Mouse (Mus musculus) lung, adult 18-20 months (tissue): ENCODE results near the gene B3galnt2.
"Not testable (repeated sequence)": the region's sequence is repeated elsewhere in the genome, so short reads cannot be mapped to it uniquely, and the experiment has no call there.

Experiments used
- DNase-seq, 2 experiments: peaks; one replicate each; pipeline ENCODE4 v3.0.0; 2022; ENCODE audit warnings: mixed read lengths in 2 of 2

The B3galnt2 gene

DNA sequence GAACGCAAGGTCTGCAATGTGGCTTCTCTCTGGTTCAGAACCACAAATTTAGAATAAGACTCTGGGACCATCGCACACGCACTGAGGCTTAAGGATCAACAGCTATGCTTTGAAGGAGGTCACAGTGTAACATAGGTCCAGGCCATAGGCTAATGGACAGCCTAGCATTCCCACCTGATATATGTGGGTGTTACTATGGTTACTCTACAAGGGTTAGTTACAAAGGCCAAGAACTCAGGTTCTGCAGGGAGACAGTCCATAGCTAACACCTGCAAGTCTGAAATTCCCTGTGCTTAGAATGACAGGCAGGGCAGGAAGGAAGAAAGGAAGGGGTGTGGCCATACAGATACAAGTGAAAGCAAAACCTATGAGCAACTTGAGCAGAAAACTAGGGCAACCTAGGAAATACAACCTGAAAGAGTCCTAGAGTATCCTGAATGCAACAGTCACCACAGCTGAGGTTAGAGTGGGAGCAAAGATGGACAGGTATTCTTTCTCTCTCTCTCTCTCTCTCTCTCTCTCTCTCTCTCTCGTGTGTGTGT is 57.3 kb downstream of the B3galnt2 start:
- DNase-seq: no peak

GRCm38 (mm10) chr13:14014001-14014400 is 59.7 kb downstream of the B3galnt2 start:
- DNase-seq: no peak

GRCm38 (mm10) chr13:14014540-14014939 is 60.3 kb downstream of the B3galnt2 start:
- DNase-seq: no peak

DNA sequence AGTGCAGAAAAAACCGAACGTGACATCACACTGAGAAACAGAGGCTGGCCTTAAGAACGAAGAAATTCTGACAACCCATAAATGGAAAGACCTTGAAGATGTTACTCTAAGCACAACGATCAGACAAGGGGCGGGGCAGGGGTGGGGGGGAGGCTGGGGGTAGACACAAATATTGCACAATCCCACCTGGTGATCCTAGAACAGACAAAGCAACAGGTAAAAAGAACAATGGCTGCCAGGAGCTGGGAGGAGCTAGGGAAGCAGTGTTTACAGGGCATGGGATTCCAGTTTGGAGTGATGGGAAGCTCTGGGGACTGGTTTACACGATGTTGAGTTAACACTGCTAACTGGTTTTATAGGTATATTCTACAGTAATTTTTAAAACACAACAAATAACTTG is 61.3 kb downstream of the B3galnt2 start:
- DNase-seq: no peak

DNA sequence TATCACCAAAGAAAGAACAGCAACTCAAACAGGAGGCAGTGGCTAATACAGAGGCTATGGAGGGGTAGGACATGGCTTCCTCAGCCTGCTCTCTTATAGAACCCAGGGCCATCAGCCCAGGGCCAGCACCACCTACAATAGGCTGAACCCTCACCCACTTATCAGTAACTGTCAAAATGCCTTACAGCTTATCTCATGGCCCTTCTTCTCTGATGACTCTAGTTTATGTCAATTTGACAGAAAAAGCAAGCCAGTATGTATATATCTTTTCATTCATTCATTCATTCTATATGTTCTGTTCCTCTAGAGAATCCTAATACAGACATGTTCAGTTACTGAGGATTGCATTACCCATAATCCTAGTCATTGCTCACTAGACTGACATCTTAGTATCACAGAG is 64.0 kb downstream of the B3galnt2 start:
- no peak for DNase-seq

- no peak for DNase-seq
Observed at GRCm38 (mm10) chr13:14018852-14019251, 64.6 kb downstream of the B3galnt2 start.

DNA sequence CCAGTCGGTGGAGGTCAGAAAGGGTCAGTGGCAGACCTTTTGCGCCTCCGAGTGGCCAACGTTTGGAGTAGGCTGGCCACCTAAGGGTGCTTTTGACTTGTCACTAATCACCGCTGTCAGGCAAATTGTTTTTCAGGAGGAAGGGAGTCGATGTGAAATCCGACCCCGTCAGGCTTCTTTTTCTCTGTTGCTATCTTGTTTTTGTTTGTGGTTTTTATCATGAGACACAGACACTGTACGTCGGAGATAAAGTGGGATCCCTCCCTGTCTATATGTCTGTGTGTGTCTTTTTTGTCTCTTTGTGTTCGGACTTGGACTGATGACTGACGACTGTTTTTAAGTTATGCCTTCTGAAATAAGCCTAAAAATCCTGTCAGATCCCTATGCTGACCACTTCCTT is 67.1 kb downstream of the B3galnt2 start:
- not testable (repeated sequence) for DNase-seq

DNA sequence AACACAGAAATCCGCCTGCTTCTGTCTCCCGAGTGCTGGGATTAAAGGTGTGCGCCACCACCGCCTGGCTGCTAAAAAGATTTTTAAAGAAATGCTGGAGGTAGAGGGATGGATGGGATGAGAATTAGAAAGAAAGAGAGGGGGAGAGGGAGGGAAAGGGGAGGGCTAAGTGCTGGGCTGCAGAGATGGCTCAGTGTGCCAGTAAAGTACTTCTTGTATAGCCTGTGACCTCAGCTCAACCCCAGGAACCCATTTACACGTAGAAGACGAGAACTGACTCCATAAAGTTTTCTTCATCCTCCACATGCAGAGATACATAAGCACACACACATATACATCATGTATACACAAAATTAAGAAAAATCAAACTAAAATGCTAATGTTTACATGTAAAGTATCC is 71.3 kb downstream of the B3galnt2 start:
- no peak for DNase-seq

DNA sequence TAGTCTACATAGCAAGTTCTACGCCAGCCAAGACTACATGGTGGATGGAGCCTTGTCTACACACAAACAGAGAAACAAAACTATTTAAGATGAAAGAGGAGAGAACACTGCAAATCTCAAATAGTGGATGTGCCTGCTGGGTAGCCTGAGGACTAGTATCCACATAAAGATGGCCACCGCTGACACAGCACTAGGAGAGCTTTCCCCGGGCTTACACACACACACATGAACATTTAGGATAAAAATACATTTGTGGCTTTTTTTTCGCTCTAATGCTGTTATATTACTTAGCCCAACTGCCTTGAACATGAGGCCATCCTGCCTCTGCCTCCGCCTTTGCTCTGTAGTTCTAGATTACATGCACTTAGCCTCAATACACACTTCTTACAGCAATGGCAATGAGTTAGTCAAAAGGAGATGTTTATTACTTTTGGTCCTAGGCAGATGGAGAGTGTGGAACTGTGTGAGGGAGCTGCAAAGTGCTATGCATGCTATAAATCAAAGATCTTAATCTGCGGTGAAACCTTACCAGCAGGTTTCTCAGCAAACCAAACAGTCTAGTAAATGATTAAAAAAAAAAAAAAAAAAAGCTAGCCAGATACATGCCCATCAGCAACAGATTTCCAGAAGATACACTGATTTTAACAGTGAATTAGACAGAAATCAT is 72.0 kb downstream of the B3galnt2 start:
- no peak for DNase-seq

- no peak for DNase-seq
Observed at GRCm38 (mm10) chr13:14033309-14034072, 79.2 kb downstream of the B3galnt2 start.

- DNase-seq: peak in 1 of 2 experiments; percentile 13
Observed at GRCm38 (mm10) chr13:14034073-14034348, 79.7 kb downstream of the B3galnt2 start.

DNA sequence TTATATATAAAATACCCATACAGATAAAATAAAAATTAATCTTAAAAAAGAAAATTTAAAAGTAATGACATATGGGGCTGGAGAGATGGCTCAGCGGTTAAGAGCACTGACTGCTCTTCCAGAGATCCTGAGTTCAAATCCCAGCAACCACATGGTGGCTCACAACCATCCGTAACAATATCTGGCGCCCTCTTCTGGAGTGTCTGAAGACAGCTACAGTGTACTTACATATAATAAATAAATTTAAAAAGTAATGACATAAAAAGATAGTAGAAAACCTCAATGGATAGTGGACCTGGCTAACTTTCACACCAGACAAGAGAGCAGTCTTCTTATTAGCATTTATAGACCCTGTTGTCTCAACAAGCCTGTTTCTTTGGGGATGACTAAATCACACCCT is 81.1 kb downstream of the B3galnt2 start:
- DNase-seq: not testable (repeated sequence)

GRCm38 (mm10) chr13:14035875-14036630 is 81.8 kb downstream of the B3galnt2 start:
- DNase-seq: no peak

DNA sequence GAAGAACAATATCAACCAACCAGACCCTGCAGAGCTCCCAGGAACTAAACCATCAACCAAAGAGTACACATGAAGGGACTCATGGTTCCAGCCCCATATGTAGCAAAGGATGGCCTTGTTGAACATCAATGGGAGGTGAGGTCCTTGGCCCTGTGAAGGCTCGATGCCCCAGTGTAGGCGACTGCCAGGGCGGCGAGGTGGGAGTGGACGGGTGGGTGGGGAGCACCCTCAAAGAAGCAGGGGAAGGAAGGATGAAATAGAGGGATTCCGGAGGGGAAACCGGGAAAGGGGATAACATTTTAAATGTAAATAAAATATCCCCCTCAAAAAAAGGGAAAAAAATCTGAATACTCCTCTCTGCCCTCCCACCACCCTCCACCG is 84.6 kb downstream of the B3galnt2 start:
- DNase-seq: no peak

DNA sequence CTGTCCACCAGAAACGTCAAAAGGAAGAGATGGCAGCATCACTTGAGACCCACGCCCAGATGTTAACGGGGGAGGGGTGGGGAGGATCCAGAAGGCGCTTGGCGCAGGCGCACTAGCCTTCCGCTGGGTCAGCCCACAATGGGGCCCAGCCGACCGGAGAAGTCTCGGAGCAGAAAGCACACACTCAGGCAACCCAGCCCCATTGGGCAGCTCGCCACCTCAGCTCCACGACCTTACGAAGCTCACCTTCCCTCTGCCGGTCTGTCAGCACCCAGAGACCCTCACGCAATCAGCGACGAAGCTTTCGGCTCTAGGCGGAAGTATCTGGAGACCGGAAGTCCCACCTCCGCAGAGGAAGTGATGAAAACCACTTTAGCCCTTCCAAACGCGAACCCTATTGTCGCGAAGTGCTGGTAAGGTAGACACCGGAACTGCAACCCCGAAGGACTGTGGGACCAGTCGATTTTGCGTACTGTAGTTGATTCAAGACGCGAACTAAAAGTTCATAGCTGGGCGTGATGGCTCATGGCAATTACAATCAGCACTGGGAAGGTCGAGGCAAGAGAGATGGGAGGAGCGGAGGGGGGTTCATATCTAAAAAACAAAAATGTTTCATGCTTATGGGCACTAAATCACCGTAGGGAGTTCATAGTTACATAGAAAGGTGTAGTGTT is 85.2 kb downstream of the B3galnt2 start, which contains the start of gene Tbce:
Gene Tbce, minus strand, starts transcription at position 347 of the 674 bp plus-strand sequence.
- peak; percentile 89 to 91 for DNase-seq

GRCm38 (mm10) chr13:14040186-14040585 is 85.9 kb downstream of the B3galnt2 start:
- no peak for DNase-seq

DNA sequence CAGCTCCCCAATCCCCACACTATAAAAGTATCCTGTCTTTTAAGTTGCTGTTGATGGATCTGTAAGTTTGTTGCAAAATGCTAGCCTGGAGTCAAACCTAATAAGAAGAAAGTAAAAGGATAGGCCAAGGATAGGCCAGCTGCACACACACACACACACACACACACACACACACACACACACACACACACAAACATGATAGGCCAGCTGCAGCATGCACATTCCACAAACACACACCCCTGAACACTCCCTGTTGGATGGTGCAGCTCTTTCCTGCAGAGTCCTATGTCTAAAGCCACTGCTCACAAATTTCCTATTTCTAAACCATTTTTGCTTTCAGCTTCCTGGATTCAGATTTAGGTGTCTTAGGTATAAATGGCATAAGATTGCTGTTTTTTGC is 89.6 kb downstream of the B3galnt2 start:
- no peak for DNase-seq

DNA sequence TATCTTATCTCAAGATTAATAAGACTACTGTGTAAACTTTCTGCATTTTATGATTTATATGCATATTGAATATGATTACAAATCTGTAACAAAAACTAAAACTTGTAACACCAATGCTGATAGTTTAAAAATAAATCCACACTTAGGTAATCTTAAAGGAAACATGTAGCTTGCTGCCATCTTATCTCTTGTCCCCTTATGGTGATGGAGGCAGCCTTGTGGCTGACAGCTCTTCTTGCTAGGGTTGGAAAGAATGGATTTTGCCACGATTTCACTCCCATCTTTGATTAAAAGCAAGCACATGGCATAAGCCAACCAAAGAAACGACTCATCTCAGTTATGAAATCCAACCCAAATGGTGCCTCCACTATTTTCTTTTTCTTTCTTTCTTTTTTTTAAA is 90.3 kb downstream of the B3galnt2 start:
- no peak for DNase-seq
